Mouse (Mus musculus): ENCODE results near the gene Serhl.
A peak's percentile ranks its signal among the peaks of the same experiment; 100 is the strongest.
"Not testable (repeated sequence)": the region's sequence is repeated elsewhere in the genome, so short reads cannot be mapped to it uniquely, and the experiment has no call there.

Gene Serhl

DNA sequence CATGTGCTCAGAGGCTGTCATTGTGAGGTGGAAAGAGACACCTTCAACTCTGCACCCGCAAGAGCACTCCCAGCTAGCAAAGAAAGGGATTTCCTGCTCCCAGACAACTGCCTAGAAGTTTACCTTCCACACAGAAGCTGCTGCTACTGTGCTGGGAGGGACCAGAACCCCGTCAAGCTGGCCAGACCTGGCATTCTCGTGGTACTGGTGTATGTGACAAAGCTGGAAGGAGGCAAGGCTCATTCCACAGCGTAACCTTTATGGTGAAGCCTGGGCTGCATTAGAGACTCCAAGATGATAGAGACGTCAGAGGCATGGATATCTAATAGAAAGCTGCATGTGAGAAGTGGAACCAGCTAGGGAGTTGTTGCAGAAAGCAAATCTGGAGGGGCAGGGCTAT, 35.3 kb downstream of the Serhl start:
- DNase-seq (ENCODE audit: low spot score in 2 of 2): no peak

DNA sequence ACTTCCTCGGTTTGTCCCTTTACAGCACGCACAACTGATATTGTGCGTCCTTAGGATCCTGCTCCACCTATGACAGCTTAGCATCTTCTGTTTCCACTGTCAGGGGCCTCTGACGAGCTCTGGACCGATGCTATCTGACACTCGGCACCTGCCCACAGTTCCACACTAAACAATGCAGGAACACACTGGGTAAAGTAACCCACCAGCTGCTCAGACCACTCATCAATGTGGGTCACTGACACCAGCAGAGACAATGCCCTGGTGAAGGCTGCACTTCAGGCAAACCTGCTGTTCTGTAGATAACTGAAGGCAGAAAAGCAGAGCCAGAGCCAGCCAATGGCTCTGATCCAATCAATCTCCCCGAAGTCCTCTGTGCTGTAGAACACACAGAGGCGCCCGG, 37.3 kb downstream of the Serhl start:
- DNase-seq (ENCODE audit: low spot score in 2 of 2): no peak

GRCm38 (mm10) chr15:83127037-83127436, 37.7 kb downstream of the Serhl start:
- not testable (repeated sequence) for DNase-seq (ENCODE audit: low spot score in 2 of 2)

- DNase-seq (ENCODE audit: low spot score in 2 of 2): no peak
Observed at GRCm38 (mm10) chr15:83129530-83130231, 40.4 kb downstream of the Serhl start.

DNA sequence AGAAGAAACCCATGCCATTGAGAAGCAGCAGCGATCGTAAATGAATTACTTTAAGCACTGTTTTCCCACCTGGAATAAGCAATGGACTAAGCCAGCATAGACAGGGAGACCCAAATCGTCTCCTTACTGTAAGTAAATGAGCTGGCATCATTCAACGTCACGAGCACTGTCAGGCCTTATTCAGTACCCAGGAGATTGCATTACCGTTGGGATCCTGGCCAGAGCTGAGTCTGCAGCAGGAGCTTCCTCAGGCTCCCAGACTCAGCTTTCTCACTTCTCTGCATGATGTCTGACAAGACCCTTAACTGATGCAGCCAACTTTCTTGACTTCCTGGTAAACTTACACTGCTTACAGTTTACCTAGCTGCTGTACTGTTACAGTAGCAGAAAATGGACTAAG, 45.4 kb downstream of the Serhl start:
- DNase-seq (ENCODE audit: low spot score in 2 of 2): no peak

GRCm38 (mm10) chr15:83135654-83136053, 46.3 kb downstream of the Serhl start:
- no peak for DNase-seq (ENCODE audit: low spot score in 2 of 2)

DNA sequence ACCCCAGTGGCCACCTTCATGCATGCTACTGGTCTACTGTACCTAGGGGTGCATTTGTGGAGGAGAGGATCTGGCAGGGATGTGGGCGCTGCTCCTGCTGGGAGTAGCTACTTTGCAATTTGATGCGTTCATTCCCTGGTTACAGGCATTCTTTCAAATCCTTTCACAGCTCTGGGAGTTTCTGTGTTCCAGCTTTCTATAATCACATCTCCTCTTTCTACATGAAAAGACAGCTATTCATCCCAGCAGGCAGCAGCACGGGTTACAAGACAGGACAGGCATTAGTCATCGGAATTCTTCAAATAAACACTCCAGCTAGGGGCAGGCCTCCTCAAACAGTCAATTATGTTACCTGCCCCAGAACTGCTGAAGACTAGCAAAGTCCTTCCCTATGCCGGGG, 53.6 kb downstream of the Serhl start:
- no peak for DNase-seq (ENCODE audit: low spot score in 2 of 2)

GRCm38 (mm10) chr15:83145541-83145940, 56.2 kb downstream of the Serhl start:
- no peak for DNase-seq (ENCODE audit: low spot score in 2 of 2)

DNA sequence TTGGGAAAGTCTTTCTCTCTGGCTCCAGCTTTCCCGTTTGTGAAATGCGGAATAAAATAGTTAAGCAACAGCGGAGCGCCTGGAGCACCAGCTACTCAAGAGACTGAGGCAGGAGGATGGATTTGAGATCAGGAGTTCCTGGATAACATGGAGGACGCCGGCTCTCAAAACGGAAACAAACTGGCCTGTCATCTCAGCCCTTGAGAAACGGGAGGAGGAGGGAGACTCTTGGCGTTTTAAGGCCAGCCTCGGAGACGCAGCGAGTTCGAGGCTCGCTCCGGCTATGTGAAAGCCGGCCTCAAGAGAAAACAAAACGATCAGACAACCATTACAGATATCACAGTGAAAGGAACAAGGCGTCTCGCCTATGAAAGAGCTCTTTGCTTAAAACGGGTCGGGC, 59.1 kb downstream of the Serhl start:
- DNase-seq (ENCODE audit: low spot score in 2 of 2): no peak

GRCm38 (mm10) chr15:83148801-83149195, 59.5 kb downstream of the Serhl start:
- DNase-seq (ENCODE audit: low spot score in 2 of 2): peak in 1 of 2 experiments; percentile 68

DNA sequence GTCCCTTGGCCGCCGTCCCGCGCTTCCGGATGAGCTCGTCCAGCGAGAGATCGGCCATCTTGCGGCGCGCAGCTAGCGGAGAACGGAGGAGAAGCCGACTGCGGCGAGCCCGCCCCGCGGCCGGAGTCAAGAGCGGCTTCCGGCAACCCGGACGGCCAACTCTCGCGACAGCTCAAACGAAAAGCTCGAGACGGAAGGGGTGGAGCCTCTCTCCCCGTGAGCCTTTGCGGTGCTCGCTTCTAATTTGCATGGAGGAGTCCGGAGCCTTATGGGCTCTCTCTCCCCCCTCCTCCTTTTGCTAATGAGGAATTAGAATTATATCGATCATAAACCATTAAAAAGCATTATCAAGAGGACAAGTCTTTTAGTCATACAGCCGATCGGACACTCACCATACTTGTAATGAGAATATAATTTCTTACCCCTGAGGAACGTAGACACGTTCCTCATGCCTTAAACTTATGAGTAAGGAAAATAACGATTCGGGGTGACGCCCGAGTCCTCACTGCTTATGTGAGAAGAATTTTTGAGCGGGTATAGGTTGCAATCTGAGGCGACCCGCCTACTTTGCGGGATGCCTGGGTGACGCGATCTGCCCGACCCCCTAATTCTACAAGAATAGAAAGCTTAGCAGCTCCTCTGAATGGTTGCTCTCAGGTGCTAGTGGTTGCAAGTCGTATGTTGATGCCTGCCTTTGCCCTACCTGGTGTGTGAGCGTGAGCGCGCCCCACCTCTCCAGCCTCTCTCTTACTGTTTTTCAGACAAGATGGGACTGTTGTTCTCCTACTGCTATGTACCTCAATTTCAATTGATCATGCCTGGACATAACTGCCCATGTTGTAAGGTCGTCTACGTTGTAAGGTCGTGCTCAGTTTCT, 60.1 kb downstream of the Serhl start, which contains the start of gene Poldip3:
Poldip3 (minus strand) TSS at position 189 of the 877 bp plus-strand sequence.
- DNase-seq (ENCODE audit: low spot score in 2 of 2): peak; percentile 96 to 98

- DNase-seq (ENCODE audit: low spot score in 2 of 2): no peak
Observed at GRCm38 (mm10) chr15:83150073-83150442, 60.8 kb downstream of the Serhl start.

- DNase-seq (ENCODE audit: low spot score in 2 of 2): no peak
Observed at GRCm38 (mm10) chr15:83150694-83151093, 61.4 kb downstream of the Serhl start.

DNA sequence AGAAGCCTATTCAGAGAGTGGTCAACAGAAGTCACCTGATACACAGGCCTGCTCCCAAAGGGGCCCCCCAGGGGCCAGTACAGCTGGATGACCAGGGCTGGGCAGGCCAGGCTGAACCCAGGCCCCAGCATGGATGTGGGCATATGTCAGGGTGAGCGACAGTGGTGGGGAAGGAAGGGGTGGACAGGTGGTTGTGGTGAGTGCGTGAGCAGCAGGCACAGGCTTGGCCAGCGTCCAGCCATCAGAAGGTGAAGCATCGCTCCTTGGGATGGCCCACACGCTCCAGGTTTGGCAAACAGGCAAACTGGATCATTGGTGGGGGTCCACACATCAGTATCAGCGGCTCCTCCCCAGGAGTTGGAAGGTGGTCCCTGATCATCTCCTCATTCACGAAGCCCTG, 65.0 kb downstream of the Serhl start:
- DNase-seq (ENCODE audit: low spot score in 2 of 2): no peak

GRCm38 (mm10) chr15:83155672-83156419, 66.5 kb downstream of the Serhl start:
- no peak for DNase-seq (ENCODE audit: low spot score in 2 of 2)

- DNase-seq (ENCODE audit: low spot score in 2 of 2): peak; percentile 67 to 82
Observed at GRCm38 (mm10) chr15:83156929-83157666, 67.8 kb downstream of the Serhl start.

- no peak for DNase-seq (ENCODE audit: low spot score in 2 of 2)
Observed at GRCm38 (mm10) chr15:83157667-83158064, 68.4 kb downstream of the Serhl start.

DNA sequence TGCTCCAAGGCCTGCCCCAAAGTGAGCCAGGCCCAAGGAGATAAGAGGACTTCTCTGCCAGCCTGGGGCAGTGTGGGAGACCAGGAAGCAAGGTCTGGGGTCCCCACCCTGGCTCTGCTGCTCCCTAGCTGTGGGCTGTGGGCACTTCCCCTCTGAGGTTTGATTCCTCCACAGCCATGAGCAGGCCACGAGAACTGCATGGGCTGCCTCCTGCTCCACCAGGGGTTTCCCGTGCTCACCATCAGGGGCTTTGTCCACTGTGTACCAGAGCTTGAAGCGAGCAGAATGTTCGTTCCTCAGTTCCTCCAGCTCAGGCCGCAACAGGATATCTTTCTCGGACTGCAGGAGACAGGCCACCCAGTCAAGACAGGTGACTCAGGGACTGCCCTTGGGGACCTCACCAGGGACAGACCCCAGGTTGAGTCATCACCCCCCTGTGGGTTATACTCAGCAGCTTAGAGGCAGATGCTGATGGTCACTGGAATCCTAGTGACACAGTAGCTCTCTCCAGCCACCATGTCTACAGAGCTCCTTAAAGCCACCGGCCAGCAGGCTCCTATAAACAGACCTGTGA, 69.4 kb downstream of the Serhl start:
- DNase-seq (ENCODE audit: low spot score in 2 of 2): no peak

- DNase-seq (ENCODE audit: low spot score in 2 of 2): no peak
Observed at GRCm38 (mm10) chr15:83159823-83160222, 70.5 kb downstream of the Serhl start.

DNA sequence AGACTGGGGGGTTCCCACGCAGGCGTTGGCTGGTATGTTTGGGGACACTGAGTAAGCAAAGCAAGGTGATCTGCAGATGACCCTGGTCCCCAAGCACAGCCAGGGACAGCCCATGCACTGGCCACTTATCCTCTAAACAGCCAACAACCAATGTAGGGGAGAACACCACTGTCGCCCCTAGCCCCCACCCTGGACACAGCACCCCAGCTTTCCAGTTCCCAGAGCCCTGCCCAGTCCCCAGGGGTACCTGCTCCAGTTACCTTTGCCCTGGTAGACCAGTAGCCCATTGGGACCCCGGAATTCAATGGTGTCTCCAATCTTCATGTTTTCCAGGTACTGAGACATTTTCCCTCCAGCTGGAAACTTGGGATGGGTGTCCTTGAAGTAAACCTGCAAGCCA, 71.3 kb downstream of the Serhl start:
- no peak for DNase-seq (ENCODE audit: low spot score in 2 of 2)

GRCm38 (mm10) chr15:83161062-83161748, 71.9 kb downstream of the Serhl start:
- DNase-seq (ENCODE audit: low spot score in 2 of 2): no peak

All from urinary bladder, postnatal 4 days (tissue).